Mouse (Mus musculus) MEL (cell line): ENCODE measurements at regions not wholly inside any gene's neighbourhood (a gene's known extent, or its start where the extent isn't known, plus 50 kb on each side); places are given as distances from the start of the nearest gene placed in this dataset.
"Not testable (repeated sequence)": the region's sequence is repeated elsewhere in the genome, so short reads cannot be mapped to it uniquely, and the experiment has no call there.

ENCODE experiments used
- DNase-seq: peaks from one replicate; pipeline ENCODE4 v3.0.0; 2011; ENCODE audit warnings: low read depth, low spot score
- H3K27ac ChIP-seq: 2 replicates; pipeline ENCODE4 v1.5.1; 2012; ENCODE audit warnings: low read depth, mild to moderate bottlenecking, control low read depth, low read length, moderate library complexity; ENCODE audit not compliant: control insufficient read depth
- H3K27me3 ChIP-seq, 2 experiments: fragments of 150-350 bp in 1 of 2; sonication (generic) in 1 of 2; 2 replicates each; pipeline ENCODE4 v1.6.1; 2012; ENCODE audit warnings: low read length in 2 of 2, mild to moderate bottlenecking in 2 of 2, improper control_type of control experiment in 1 of 2, moderate library complexity in 1 of 2; ENCODE audit not compliant: insufficient read depth in 2 of 2, control insufficient read depth in 1 of 2
- H3K36me3 ChIP-seq, 2 experiments: 2 replicates each; pipeline ENCODE4 v1.6.1; 2012 to 2014; ENCODE audit warnings: low read length in 2 of 2, improper control_type of control experiment in 1 of 2, inconsistent platforms in 1 of 2, mild to moderate bottlenecking in 1 of 2; ENCODE audit not compliant: insufficient read depth in 2 of 2, control insufficient read depth in 1 of 2
- H3K4me1 ChIP-seq, 2 experiments: fragments of 150-350 bp in 1 of 2; sonication (generic) in 1 of 2; 2 replicates each; pipeline ENCODE4 v1.6.1; 2012; ENCODE audit warnings: low read length in 2 of 2, improper control_type of control experiment in 1 of 2, mild to moderate bottlenecking in 1 of 2; ENCODE audit not compliant: insufficient read depth in 2 of 2, control insufficient read depth in 1 of 2
- H3K4me3 ChIP-seq, 2 experiments: fragments of 150-350 bp in 1 of 2; sonication (generic) in 1 of 2; 2 replicates each; pipeline ENCODE4 v1.5.1; 2012; ENCODE audit warnings: low read depth in 2 of 2, low read length in 2 of 2, mild to moderate bottlenecking in 2 of 2, moderate library complexity in 2 of 2, control low read depth in 1 of 2, improper control_type of control experiment in 1 of 2; ENCODE audit not compliant: control insufficient read depth in 1 of 2, insufficient read depth in 1 of 2
- H3K79me2 ChIP-seq: 2 replicates; pipeline ENCODE4 v1.6.1; 2012; ENCODE audit warnings: mild to moderate bottlenecking, low read length, moderate library complexity; ENCODE audit not compliant: control insufficient read depth, poor library complexity, insufficient read depth
- H3K9ac ChIP-seq: 2 replicates; pipeline ENCODE4 v1.6.1; 2012; ENCODE audit warnings: low read depth, mild to moderate bottlenecking, control low read depth, low read length, moderate library complexity; ENCODE audit not compliant: control insufficient read depth, poor library complexity, severe bottlenecking
- H3K9me3 ChIP-seq: fragments of 150-350 bp; sonication (generic); replicated peaks from 2 replicates; pipeline ENCODE4 v1.6.1; 2012; ENCODE audit warnings: mild to moderate bottlenecking, low read length, improper control_type of control experiment, moderate library complexity; ENCODE audit not compliant: insufficient read depth
- BHLHE40 ChIP-seq: IDR thresholded peaks from 2 replicates; pipeline ENCODE4 v1.6.1; 2012; ENCODE audit warnings: low read depth, mild to moderate bottlenecking, inconsistent platforms, low read length, improper control_type of control experiment, borderline replicate concordance
- CTCF ChIP-seq, 3 experiments: IDR thresholded peaks in 2 of 3; conservative IDR thresholded peaks in 1 of 3; 2 replicates each; pipeline ENCODE4 v1.5.1; 2011 to 2012; ENCODE audit warnings: low read length in 3 of 3, low read depth in 2 of 3, mild to moderate bottlenecking in 2 of 3, improper control_type of control experiment in 1 of 3, inconsistent platforms in 1 of 3, mixed read lengths in 1 of 3, moderate library complexity in 1 of 3; ENCODE audit not compliant: control insufficient read depth in 1 of 3, insufficient read depth in 1 of 3, poor library complexity in 1 of 3, severe bottlenecking in 1 of 3
- ETS1 ChIP-seq: IDR thresholded peaks from 2 replicates; pipeline ENCODE4 v1.6.1; 2012; ENCODE audit warnings: low read depth, mild to moderate bottlenecking, inconsistent platforms, low read length, improper control_type of control experiment, moderate library complexity
- GABPA ChIP-seq: IDR thresholded peaks from 2 replicates; pipeline ENCODE4 v1.6.1; 2012; ENCODE audit warnings: low read depth, mild to moderate bottlenecking, inconsistent platforms, low read length, improper control_type of control experiment, moderate library complexity
- JUND ChIP-seq: IDR thresholded peaks from 2 replicates; pipeline ENCODE4 v1.6.1; 2011; ENCODE audit warnings: low read depth, mild to moderate bottlenecking, improper control_type of control experiment, low read length
- MAX ChIP-seq: IDR thresholded peaks from 2 replicates; pipeline ENCODE4 v1.6.1; 2011; ENCODE audit warnings: low read length, improper control_type of control experiment
- MAZ ChIP-seq: IDR thresholded peaks from 2 replicates; pipeline ENCODE4 v1.6.1; 2012; ENCODE audit warnings: low read depth, mild to moderate bottlenecking, inconsistent platforms, low read length, improper control_type of control experiment
- MXI1 ChIP-seq: IDR thresholded peaks from 2 replicates; pipeline ENCODE4 v1.6.1; 2011; ENCODE audit warnings: mild to moderate bottlenecking, low read depth, low read length, improper control_type of control experiment
- MYB ChIP-seq: IDR thresholded peaks from 2 replicates; pipeline ENCODE4 v1.6.1; 2011; ENCODE audit warnings: mild to moderate bottlenecking, low read depth, low read length, improper control_type of control experiment
- MYC ChIP-seq: IDR thresholded peaks from 2 replicates; pipeline ENCODE4 v1.6.1; 2011; ENCODE audit warnings: low read depth, mild to moderate bottlenecking, low read length, improper control_type of control experiment, moderate library complexity
- POLR2A ChIP-seq, 2 experiments: IDR thresholded peaks; 2 replicates each; pipeline ENCODE4 v1.6.1; 2011 to 2012; ENCODE audit warnings: low read length in 2 of 2, mild to moderate bottlenecking in 2 of 2, control low read depth in 1 of 2, improper control_type of control experiment in 1 of 2, low read depth in 1 of 2, moderate library complexity in 1 of 2; ENCODE audit not compliant: control insufficient read depth in 1 of 2, insufficient read depth in 1 of 2, poor library complexity in 1 of 2
- POLR2AphosphoS2 ChIP-seq: IDR thresholded peaks from 2 replicates; pipeline ENCODE4 v1.6.1; 2011; ENCODE audit warnings: low read length, improper control_type of control experiment
- RAD21 ChIP-seq: IDR thresholded peaks from 2 replicates; pipeline ENCODE4 v1.6.1; 2011; ENCODE audit warnings: mild to moderate bottlenecking, low read depth, low read length, improper control_type of control experiment
- RCOR1 ChIP-seq: IDR thresholded peaks from 2 replicates; pipeline ENCODE4 v1.6.1; 2012; ENCODE audit warnings: low read depth, mild to moderate bottlenecking, inconsistent platforms, low read length, improper control_type of control experiment
- SIN3A ChIP-seq: IDR thresholded peaks from 2 replicates; pipeline ENCODE4 v1.6.1; 2012; ENCODE audit warnings: low read length, improper control_type of control experiment, inconsistent platforms
- SMC3 ChIP-seq: IDR thresholded peaks from 2 replicates; pipeline ENCODE4 v1.6.1; 2011; ENCODE audit warnings: low read depth, low read length, improper control_type of control experiment
- TAL1 ChIP-seq: IDR thresholded peaks from 2 replicates; pipeline ENCODE4 v1.6.1; 2012; ENCODE audit warnings: mild to moderate bottlenecking, inconsistent platforms, low read length, moderate library complexity, mixed read lengths
- USF2 ChIP-seq, 2 experiments: IDR thresholded peaks; 2 replicates each; pipeline ENCODE4 v1.6.1; 2011 to 2012; ENCODE audit warnings: improper control_type of control experiment in 2 of 2, low read length in 2 of 2, borderline replicate concordance in 1 of 2, inconsistent platforms in 1 of 2, low read depth in 1 of 2, mild to moderate bottlenecking in 1 of 2; ENCODE audit not compliant: insufficient read depth in 1 of 2
- ZC3H11A ChIP-seq: IDR thresholded peaks from 2 replicates; pipeline ENCODE4 v1.6.1; 2012; ENCODE audit warnings: low read depth, mild to moderate bottlenecking, inconsistent platforms, low read length, improper control_type of control experiment
- ZKSCAN1 ChIP-seq: IDR thresholded peaks from 2 replicates; pipeline ENCODE4 v1.6.1; 2012; ENCODE audit warnings: low read depth, mild to moderate bottlenecking, inconsistent platforms, low read length, improper control_type of control experiment, moderate library complexity
- ZMIZ1 ChIP-seq: IDR thresholded peaks from 2 replicates; pipeline ENCODE4 v1.6.1; 2012; ENCODE audit warnings: low read depth, mild to moderate bottlenecking, inconsistent platforms, low read length, improper control_type of control experiment, moderate library complexity
- ZNF384 ChIP-seq: IDR thresholded peaks from 2 replicates; pipeline ENCODE4 v1.6.1; 2012; ENCODE audit warnings: low read depth, mild to moderate bottlenecking, inconsistent platforms, low read length, improper control_type of control experiment

GRCm38 (mm10) chr4:55279351-55279750 lies 70.5 kb upstream of the Rad23b start:
- not testable (repeated sequence) for DNase-seq, H3K9ac ChIP-seq, H3K4me1 ChIP-seq, H3K4me3 ChIP-seq, H3K27ac ChIP-seq, H3K9me3 ChIP-seq, H3K79me2 ChIP-seq, H3K27me3 ChIP-seq, H3K36me3 ChIP-seq
- TF ChIP-seq RAD21 (peak; percentile 11; the same call in 1 of the 2 replicates), SMC3 (0 out of 2 replicates have a peak, but pooled peaks have one; percentile 7), CTCF (IDR thresholded peaks at IDR 0.05 in 2 of 3, conservative IDR thresholded peaks at IDR 0.05 in 1 of 3; ENCODE audit: control insufficient read depth in 1 of 3, insufficient read depth in 1 of 3, low read depth in 2 of 3, low read length in 3 of 3, poor library complexity in 1 of 3, severe bottlenecking in 1 of 3) (peak in 2 of 3 experiments; percentile 8 to 12; a peak in 1 of 6 replicates)
- TF ChIP-seq, all 39 proteins: peak for 3; not testable (repeated sequence) for 36

GRCm38 (mm10) chr4:55280706-55281105 lies 69.1 kb upstream of the Rad23b start:
- DNase-seq = peak; percentile 41

GRCm38 (mm10) chr4:55281486-55282096 lies 68.3 kb upstream of the Rad23b start:
- no peak for DNase-seq

More at GRCm38 (mm10) chr4:55280706-55281105, 69.1 kb upstream of the Rad23b start:
- TF ChIP-seq RAD21 = peak; percentile 34
- TF ChIP-seq GABPA = no peak
- TF ChIP-seq CTCF (IDR thresholded peaks at IDR 0.05 in 2 of 3, conservative IDR thresholded peaks at IDR 0.05 in 1 of 3; ENCODE audit: control insufficient read depth in 1 of 3, insufficient read depth in 1 of 3, low read depth in 2 of 3, low read length in 3 of 3, poor library complexity in 1 of 3, severe bottlenecking in 1 of 3) = peak in 2 of 3 experiments; percentile 33 to 46; a peak in 4 of 6 replicates
- TF ChIP-seq POLR2AphosphoS2 = no peak
- no peak for TF ChIP-seq ZNF384
- no peak for TF ChIP-seq MAZ
- TF ChIP-seq ETS1 = no peak
- TF ChIP-seq SMC3 = peak; percentile 54
- 0 out of 2 replicates have a peak, but pooled peaks have one; percentile 12 for TF ChIP-seq ZC3H11A
- TF ChIP-seq MYC = no peak
- TF ChIP-seq MAX = no peak
- TF ChIP-seq ZMIZ1 = no peak
- Histone ChIP-seq H3K4me3 (no peak overlapping the region), H3K79me2 (no peaks in the 10 kb centered on the region), H3K36me3 (no peaks in the 10 kb centered on the region), H3K9me3 (no peaks in the 10 kb centered on the region), H3K27me3 (no peaks in the 10 kb centered on the region; a peak in 1 of 4 replicates), H3K27ac (no peak overlapping the region), H3K9ac (no peak overlapping the region), H3K4me1 (no peaks in the 10 kb centered on the region)

More at GRCm38 (mm10) chr4:55281486-55282096, 68.3 kb upstream of the Rad23b start:
- Histone ChIP-seq H3K79me2 (no peaks in the 10 kb centered on the region), H3K4me1 (no peaks in the 10 kb centered on the region), H3K4me3 (no peak overlapping the region), H3K27me3 (no peaks in the 10 kb centered on the region; a peak in 1 of 4 replicates), H3K27ac (no peak overlapping the region), H3K9me3 (no peaks in the 10 kb centered on the region), H3K9ac (no peak overlapping the region), H3K36me3 (no peaks in the 10 kb centered on the region)
- TF ChIP-seq MXI1 (no peak), MYB (no peak), MAX (no peak), SIN3A (no peak), RCOR1 (no peak), POLR2A (IDR thresholded peaks at IDR 0.05; ENCODE audit: control insufficient read depth in 1 of 2, insufficient read depth in 1 of 2, low read depth in 1 of 2, low read length in 2 of 2, poor library complexity in 1 of 2) (no peak), BHLHE40 (no peak), SMC3 (no peak), ZKSCAN1 (no peak), USF2 (IDR thresholded peaks at IDR 0.05; ENCODE audit: borderline replicate concordance in 1 of 2, insufficient read depth in 1 of 2, low read depth in 1 of 2, low read length in 2 of 2) (no peak), TAL1 (no peak), JUND (no peak)
